Mouse (Mus musculus): ENCODE results near the gene Stat5b. TPM values are rescaled to one million over a fixed set of nuclear protein-coding genes. Genes with fewer than 3 reads are reported as not detected.

Gene Stat5b
- polyA plus RNA-seq, 1 experiment from 2014 or later: 26.8 TPM

DNA sequence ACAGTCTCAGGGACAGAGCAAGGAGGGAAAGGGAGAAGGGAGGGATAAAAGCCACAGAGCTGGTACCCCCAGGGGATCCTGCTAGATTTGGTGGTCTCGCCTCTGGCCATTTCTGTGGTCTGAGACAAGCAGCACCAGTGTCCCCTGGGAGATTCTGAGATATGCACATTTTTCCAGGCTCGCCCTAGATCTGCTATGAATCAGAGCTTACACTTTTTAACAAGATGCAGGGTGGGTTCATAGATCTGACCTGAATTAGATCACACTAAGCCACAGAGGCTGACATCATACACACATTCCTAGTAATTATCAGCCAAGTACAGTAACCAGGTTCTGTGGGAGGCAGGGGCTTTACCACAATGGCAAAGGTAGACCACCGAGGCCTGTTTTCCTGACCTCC lies 60.8 kb downstream of the Stat5b start:
- H3K27me3 ChIP-seq: no peaks in the 10 kb centered on the region
- peak; percentile 60 for ATAC-seq
- no peak for TF ChIP-seq CTCF (IDR thresholded peaks at IDR 0.05)
- CTCF ChIA-PET: interaction anchor here (0.7 to 2.1 kb wide), 7 partner anchors 11 to 150 kb away, joined by 3 to 7 read pairs (median 4); partner anchors contain the start of gene Stat3
- POLR2A ChIA-PET: interaction anchor here (0.7 kb wide), 1 partner anchor 9 kb away, joined by 3 read pairs; no protein-coding TSS in a partner anchor
- in situ Hi-C loops (cut with MboI; ENCODE audit: low pct_unique_long_range_greater_than_20kb): no loop called here
- DNase-seq (ENCODE audit: low read depth, low spot score): no peak

DNA sequence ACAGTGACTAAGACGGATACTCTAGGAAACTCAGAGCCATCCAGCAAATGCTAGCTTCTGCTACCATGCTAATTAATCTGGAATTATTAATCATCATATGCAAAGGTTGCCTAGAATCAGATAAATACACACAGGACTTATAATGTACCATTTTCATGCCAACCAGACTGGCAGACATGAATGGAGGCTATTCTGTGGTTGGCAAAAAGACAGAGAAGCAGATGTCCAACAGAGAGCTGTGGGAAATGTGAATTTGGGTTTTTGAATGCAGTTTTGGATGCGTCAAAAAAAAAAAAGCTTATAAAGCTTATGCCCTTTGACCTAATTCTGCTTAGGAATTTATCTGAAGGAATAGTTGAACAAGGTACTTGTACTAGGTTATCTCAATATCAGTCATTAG lies 64.8 kb downstream of the Stat5b start:
- H3K27me3 ChIP-seq: no peaks in the 10 kb centered on the region
- CTCF ChIA-PET: interaction anchor here (1.1 to 1.4 kb wide), 2 partner anchors 9 to 172 kb away, joined by 3 to 5 read pairs; no protein-coding TSS in a partner anchor
- no peak for TF ChIP-seq CTCF (IDR thresholded peaks at IDR 0.05)
- no peak for DNase-seq (ENCODE audit: low read depth, low spot score)
- in situ Hi-C loops (cut with MboI; ENCODE audit: low pct_unique_long_range_greater_than_20kb): no loop called here
- POLR2A ChIA-PET: interaction anchor here (0.6 kb wide), 1 partner anchor 247 kb away, joined by 4 read pairs; no protein-coding TSS in a partner anchor
- no peak for ATAC-seq

DNA sequence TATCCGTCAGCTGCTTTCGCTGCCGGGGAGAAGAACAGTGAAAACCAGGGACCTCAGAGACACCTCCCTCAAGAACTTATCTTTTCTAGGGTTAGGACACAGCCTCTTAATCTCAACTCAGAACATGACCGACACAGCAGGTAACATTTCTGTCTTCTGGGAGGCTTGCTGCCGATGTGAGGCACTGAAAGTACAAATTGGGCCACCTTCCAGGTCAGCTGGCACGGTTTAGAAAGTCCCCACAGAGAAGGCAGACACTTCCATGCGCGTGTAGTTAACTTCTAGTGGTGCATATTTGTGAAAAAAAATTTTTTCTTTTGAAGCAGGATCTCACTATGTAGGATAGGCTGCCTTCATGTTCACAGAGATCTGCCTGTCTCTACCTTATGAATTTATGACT lies 66.2 kb downstream of the Stat5b start:
- no peak for TF ChIP-seq CTCF (IDR thresholded peaks at IDR 0.05)
- in situ Hi-C loops (cut with MboI; ENCODE audit: low pct_unique_long_range_greater_than_20kb): no loop called here
- POLR2A ChIA-PET: no interaction called here
- H3K27me3 ChIP-seq: no peaks in the 10 kb centered on the region
- no peak for ATAC-seq
- no peak for DNase-seq (ENCODE audit: low read depth, low spot score)
- CTCF ChIA-PET: no interaction called here

DNA sequence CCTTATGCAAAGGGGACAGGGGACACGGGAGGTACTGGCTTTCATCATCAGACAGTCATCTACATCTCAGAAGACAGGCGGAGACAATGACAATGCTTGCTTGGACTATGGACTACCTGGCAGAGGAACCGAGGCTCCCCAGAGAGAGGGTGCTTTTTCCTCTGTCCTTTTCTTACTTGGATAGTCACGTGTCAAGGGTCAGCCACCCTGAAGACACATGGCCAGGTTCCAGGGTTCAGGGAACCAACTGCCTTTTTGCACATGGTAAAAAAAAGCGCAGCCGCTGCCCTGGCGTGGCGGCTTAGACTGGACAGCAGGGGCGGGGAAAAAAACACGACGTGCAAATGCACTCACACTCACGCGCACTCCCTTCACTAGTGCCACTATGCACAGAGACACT lies 68.0 kb downstream of the Stat5b start:
- no peak for DNase-seq (ENCODE audit: low read depth, low spot score)
- POLR2A ChIA-PET: no interaction called here
- CTCF ChIA-PET: no interaction called here
- no peak for TF ChIP-seq CTCF (IDR thresholded peaks at IDR 0.05)
- ATAC-seq: no peak
- in situ Hi-C loops (cut with MboI; ENCODE audit: low pct_unique_long_range_greater_than_20kb): no loop called here
- H3K27me3 ChIP-seq: no peaks in the 10 kb centered on the region

GRCm38 (mm10) chr11:100781763-100782475 lies 68.6 kb downstream of the Stat5b start:
- POLR2A ChIA-PET: no interaction called here
- H3K27me3 ChIP-seq: no peaks in the 10 kb centered on the region
- TF ChIP-seq CTCF (IDR thresholded peaks at IDR 0.05): no peak
- no peak for DNase-seq (ENCODE audit: low read depth, low spot score)
- CTCF ChIA-PET: no interaction called here
- in situ Hi-C loops (cut with MboI; ENCODE audit: low pct_unique_long_range_greater_than_20kb): no loop called here
- ATAC-seq: no peak

DNA sequence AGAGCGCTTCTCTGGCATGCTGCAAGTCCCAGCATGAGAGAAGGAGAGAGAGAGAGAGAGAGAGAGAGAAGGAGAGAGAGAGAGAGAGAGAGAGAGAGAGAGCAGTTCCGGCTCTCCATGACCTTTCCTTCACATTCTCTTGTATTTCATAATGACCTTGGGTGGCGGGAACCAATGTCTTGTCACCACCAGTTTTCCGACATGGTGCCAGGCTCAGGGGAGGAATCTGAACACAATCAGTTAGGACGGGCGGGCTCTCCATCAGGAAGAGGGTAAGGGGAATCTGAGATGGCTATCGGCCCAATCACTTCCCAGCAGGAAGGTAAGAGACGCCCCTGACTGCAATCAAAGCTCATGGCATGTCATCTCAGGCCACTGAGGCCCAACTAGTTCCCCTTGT lies 70.3 kb downstream of the Stat5b start:
- CTCF ChIA-PET: no interaction called here
- TF ChIP-seq CTCF (IDR thresholded peaks at IDR 0.05): no peak
- POLR2A ChIA-PET: interaction anchor here (0.6 to 1.2 kb wide), 2 partner anchors 7 to 10 kb away, joined by 3 read pairs; no protein-coding TSS in a partner anchor
- H3K27me3 ChIP-seq: no peaks in the 10 kb centered on the region
- in situ Hi-C loops (cut with MboI; ENCODE audit: low pct_unique_long_range_greater_than_20kb): no loop called here
- ATAC-seq (no peak), DNase-seq (ENCODE audit: low read depth, low spot score) (no peak)

GRCm38 (mm10) chr11:100778069-100778468 lies 72.5 kb downstream of the Stat5b start:
- in situ Hi-C loops (cut with MboI; ENCODE audit: low pct_unique_long_range_greater_than_20kb): no loop called here
- TF ChIP-seq CTCF (IDR thresholded peaks at IDR 0.05): no peak
- ChIA-PET CTCF (interaction anchor here (1.2 to 1.3 kb wide), 2 partner anchors 12 kb away, joined by 3 to 7 read pairs; no protein-coding TSS in a partner anchor), POLR2A (interaction anchor here (0.6 kb wide), 1 partner anchor 71 kb away, joined by 5 read pairs; no protein-coding TSS in a partner anchor)
- H3K27me3 ChIP-seq: no peaks in the 10 kb centered on the region
- ATAC-seq (no peak), DNase-seq (ENCODE audit: low read depth, low spot score) (no peak)

- ChIA-PET POLR2A (no interaction called here), CTCF (interaction anchor here (0.6 kb wide), 1 partner anchor 12 kb away, joined by 3 read pairs; no protein-coding TSS in a partner anchor)
Observed at GRCm38 (mm10) chr11:100775921-100776320, 74.6 kb downstream of the Stat5b start.

DNA sequence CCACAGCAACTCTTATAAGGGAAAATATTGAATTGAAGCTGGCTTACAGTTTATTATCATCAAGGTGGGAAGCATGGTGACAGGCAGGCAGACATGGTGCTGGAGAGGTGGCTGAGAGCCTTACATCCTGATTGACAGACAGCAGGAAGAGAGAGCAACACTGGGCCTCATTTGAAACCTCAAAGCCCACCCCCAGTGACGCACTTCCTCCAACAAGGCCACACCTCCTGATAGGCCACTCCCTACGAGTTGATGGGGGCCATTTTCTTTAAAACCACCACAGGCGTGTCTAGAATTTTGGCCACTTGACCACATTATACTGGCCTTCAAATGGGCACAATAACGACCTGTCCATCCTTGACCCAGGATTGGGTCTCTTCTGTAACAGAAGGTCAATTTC lies 76.3 kb downstream of the Stat5b start:
- no peak for ATAC-seq
- no peaks in the 10 kb centered on the region for H3K27me3 ChIP-seq
- in situ Hi-C loops (cut with MboI; ENCODE audit: low pct_unique_long_range_greater_than_20kb): no loop called here
- no peak for DNase-seq (ENCODE audit: low read depth, low spot score)
- no peak for TF ChIP-seq CTCF (IDR thresholded peaks at IDR 0.05)
- ChIA-PET CTCF (no interaction called here), POLR2A (no interaction called here)

More at GRCm38 (mm10) chr11:100775921-100776320, 74.6 kb downstream of the Stat5b start:
- TF ChIP-seq CTCF (IDR thresholded peaks at IDR 0.05): no peak
- ATAC-seq: no peak
- no peaks in the 10 kb centered on the region for H3K27me3 ChIP-seq
- no peak for DNase-seq (ENCODE audit: low read depth, low spot score)
- in situ Hi-C loops (cut with MboI; ENCODE audit: low pct_unique_long_range_greater_than_20kb): no loop called here

- peak; percentile 80 for ATAC-seq
- in situ Hi-C loops (cut with MboI; ENCODE audit: low pct_unique_long_range_greater_than_20kb): no loop called here
- POLR2A ChIA-PET: interaction anchor here (1.7 kb wide), 1 partner anchor 37 kb away, joined by 5 read pairs; no protein-coding TSS in a partner anchor
- DNase-seq (ENCODE audit: low read depth, low spot score): no peak
- no peak for TF ChIP-seq CTCF (IDR thresholded peaks at IDR 0.05)
- no peaks in the 10 kb centered on the region for H3K27me3 ChIP-seq
- CTCF ChIA-PET: interaction anchor here (0.6 to 1.4 kb wide), 3 partner anchors 9 to 183 kb away, joined by 3 to 6 read pairs (median 4); no protein-coding TSS in a partner anchor
Observed at GRCm38 (mm10) chr11:100770646-100771408, 79.7 kb downstream of the Stat5b start, which contains the start of gene Ghdc. TSS of gene Ghdc (minus strand) at chr11:100770957.
